Mouse (Mus musculus): Measurements from ENCODE around the gene Mettl7a3.

DNA sequence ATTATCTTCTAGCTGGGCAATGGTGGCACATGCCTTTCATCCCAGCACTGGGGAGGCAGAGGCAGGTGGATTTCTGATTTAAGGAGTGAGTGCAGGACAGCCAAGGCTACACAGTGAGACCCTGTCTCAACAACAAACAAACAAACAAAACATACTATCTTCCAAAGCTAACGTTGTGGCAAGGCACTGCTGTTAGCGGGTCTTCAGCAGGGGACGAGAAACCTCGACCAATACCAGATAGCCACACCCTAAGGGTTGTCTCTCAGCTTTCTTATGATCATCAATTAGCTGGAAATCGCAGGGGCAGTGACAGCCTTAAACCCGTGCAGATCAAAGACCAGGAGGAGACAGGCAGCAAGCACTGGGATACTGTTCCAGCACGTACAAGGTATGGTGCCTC lies 29.5 kb downstream of the Mettl7a3 start, which contains the start of gene Higd1c:
- no peak for TF ChIP-seq CTCF (IDR thresholded peaks at IDR 0.05; ENCODE audit: borderline replicate concordance, insufficient read depth, low read depth, low read length)
- TF ChIP-seq POLR2A (IDR thresholded peaks at IDR 0.05; ENCODE audit: borderline replicate concordance, insufficient read depth, low read length), result no peak
